Mouse (Mus musculus) kidney, embryonic 15.5 days (tissue): Measurements from ENCODE around the gene Stk32c. TPM values are rescaled to one million over a fixed set of nuclear protein-coding genes. Genes with fewer than 3 reads are reported as not detected.

Source experiments
- ATAC-seq: fragments of 200-750 bp; cut with Nextera tagmentation; replicated peaks from 2 replicates; pipeline ENCODE4 v1.8.0; 2017; ENCODE audit warnings: moderate TSS enrichment; ENCODE audit not compliant: low FRiP score
- H3K27ac ChIP-seq: fragments of 300-500 bp; sonication (generic); 2 replicates; pipeline ENCODE4 v1.5.1; 2015; ENCODE audit warnings: mild to moderate bottlenecking, inconsistent platforms
- H3K27me3 ChIP-seq: fragments of 300-500 bp; sonication (generic); 2 replicates; pipeline ENCODE4 v1.6.1; 2015; ENCODE audit warnings: inconsistent platforms
- H3K36me3 ChIP-seq: fragments of 300-500 bp; sonication (generic); 2 replicates; pipeline ENCODE4 v1.6.1; 2015; ENCODE audit warnings: inconsistent platforms
- H3K4me1 ChIP-seq: fragments of 300-500 bp; sonication (generic); 2 replicates; pipeline ENCODE4 v1.6.1; 2015; ENCODE audit warnings: inconsistent platforms
- H3K4me2 ChIP-seq: fragments of 300-500 bp; sonication (generic); 2 replicates; pipeline ENCODE4 v1.6.1; 2015; ENCODE audit warnings: moderate library complexity, mild to moderate bottlenecking, inconsistent platforms
- H3K4me3 ChIP-seq: fragments of 300-500 bp; sonication (generic); replicated peaks from 2 replicates; pipeline ENCODE4 v1.5.1; 2015; ENCODE audit warnings: mild to moderate bottlenecking, inconsistent platforms
- H3K9ac ChIP-seq: fragments of 300-500 bp; sonication (generic); 2 replicates; pipeline ENCODE4 v1.6.1; 2015; ENCODE audit warnings: mild to moderate bottlenecking, inconsistent platforms
- H3K9me3 ChIP-seq: fragments of 300-500 bp; sonication (generic); replicated peaks from 2 replicates; pipeline ENCODE4 v1.6.1; 2016; ENCODE audit warnings: inconsistent platforms
- WGBS: fragments of 180-500 bp; shearing (Covaris S2); methylation state at CpG from one replicate; pipeline ENCODE4 v1.1.7; 2015; ENCODE audit warnings: mixed read lengths; 5-methylcytosine and 5-hydroxymethylcytosine counted together
- polyA plus RNA-seq: library from polyadenylated mRNA; unstranded; fragments of >200 nt; fragmentation: Nextera tagmentation; extraction: Ambion mirVana; gene quantifications from 2 replicates; pipeline ENCODE4 v1.2.1, GENCODE M21; 2015

Stk32c gene
- polyA plus RNA-seq, 1 experiment from 2014 or later, result 0.16 TPM

DNA sequence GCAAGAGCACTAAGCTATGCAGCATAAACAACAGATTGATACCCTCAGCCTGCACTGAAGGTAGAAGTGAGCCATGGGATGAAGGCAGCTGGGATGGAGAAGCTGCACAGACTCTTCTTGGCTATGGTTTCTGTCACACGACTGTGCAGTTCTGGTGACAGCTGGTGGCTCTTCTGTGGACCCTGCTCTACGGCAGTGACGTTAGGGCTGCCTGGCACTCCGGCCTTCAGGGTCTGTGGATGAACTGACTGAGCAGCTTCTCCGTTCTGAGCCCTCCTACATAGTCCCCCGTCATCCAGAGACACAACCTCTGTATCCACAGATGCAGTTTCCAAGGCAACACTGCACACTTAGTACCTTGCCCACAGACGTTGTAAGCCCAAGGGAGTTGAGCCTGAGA is 86.6 kb downstream of the Stk32c start:
- Histone ChIP-seq H3K4me1 (peaks cover 13% of the 10 kb centered on the region), H3K27ac (no peak overlapping the region), H3K4me3 (no peak overlapping the region), H3K9ac (no peak overlapping the region), H3K36me3 (no peaks in the 10 kb centered on the region), H3K9me3 (no peaks in the 10 kb centered on the region), H3K4me2 (no peak overlapping the region), H3K27me3 (no peaks in the 10 kb centered on the region)
- WGBS, result 76% methylated on average over 7 of the region's 7 CpGs
- ATAC-seq, result no peak

DNA sequence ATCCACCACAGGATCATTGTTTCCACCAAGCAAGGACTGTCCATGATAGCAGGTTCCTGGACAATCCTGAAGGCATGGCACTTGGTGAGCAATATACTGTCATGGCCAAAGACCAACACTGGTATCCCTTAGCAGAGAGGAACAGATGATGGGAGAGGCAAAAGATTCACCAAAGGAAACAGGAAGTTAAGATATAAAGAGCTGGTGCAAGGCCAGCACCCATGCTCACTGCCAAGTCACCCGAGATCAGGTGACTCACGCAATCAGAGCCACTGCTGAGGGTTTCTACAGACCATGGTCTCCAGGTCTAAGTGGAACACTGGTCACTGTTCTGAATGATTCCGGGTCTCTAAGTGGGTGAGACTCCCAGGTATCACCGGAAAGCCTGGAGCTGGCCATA is 87.2 kb downstream of the Stk32c start:
- H3K9ac ChIP-seq, result no peak overlapping the region
- H3K36me3 ChIP-seq, result no peaks in the 10 kb centered on the region
- WGBS, result 86% methylated on average over 4 of the region's 4 CpGs
- ATAC-seq, result no peak
- no peaks in the 10 kb centered on the region for H3K27me3 ChIP-seq
- H3K4me1 ChIP-seq, result peaks cover 11% of the 10 kb centered on the region
- no peak overlapping the region for H3K4me3 ChIP-seq
- no peak overlapping the region for H3K4me2 ChIP-seq
- no peak overlapping the region for H3K27ac ChIP-seq
- no peaks in the 10 kb centered on the region for H3K9me3 ChIP-seq

DNA sequence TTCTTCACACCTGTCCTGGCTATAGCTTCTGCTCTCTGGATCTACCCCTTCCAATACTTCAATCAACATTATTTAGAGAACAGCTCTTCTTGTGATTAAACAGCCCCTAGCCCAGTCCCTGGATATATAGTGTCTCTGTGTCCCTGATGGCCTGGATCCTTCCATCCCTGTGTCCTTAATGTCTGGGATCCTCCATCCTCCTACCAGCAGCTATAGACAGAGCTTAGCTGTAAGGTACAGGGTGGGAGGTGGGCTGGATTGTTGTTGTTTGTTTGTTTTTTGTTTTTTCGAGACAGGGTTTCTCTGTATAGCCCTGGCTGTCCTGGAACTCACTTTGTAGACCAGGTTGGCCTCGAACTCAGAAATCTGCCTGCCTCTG is 93.3 kb downstream of the Stk32c start:
- no peak overlapping the region for H3K4me3 ChIP-seq
- H3K27me3 ChIP-seq, result no peaks in the 10 kb centered on the region
- no peak for ATAC-seq
- H3K27ac ChIP-seq, result no peak overlapping the region
- H3K36me3 ChIP-seq, result no peaks in the 10 kb centered on the region
- no peaks in the 10 kb centered on the region for H3K4me1 ChIP-seq
- H3K9ac ChIP-seq, result no peak overlapping the region
- H3K9me3 ChIP-seq, result no peaks in the 10 kb centered on the region
- H3K4me2 ChIP-seq, result no peak overlapping the region
- 59% methylated on average over 2 of the region's 2 CpGs for WGBS

DNA sequence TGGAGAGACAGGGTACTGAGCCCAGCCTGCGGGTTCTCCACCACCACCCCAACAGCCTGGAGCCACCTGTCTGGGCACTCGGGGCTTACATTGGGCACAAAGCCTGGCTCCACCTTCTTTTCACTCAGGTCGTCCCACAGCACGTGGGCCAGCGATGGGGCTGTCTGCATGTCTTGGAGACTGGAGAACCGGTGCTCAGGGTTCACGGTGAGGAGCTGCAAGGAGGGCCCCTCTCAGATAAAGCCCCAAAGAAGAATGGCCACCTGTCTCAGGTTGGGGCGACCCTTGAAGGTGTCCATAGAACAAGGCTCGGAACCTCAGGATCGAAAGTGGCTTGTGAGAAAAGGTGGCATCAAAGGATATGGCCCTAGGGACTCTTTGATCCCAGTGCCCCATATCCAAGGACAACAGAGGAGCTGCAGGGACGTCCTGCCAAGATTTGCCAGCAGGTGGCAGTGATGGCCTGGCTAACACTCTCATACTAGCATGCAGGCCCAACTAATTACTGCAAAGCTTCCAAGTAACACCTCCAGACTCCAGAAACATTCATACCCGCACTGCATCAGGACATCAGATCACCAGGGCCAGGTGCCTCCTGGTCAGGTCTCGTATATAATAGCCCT is 93.8 kb downstream of the Stk32c start:
- H3K9ac ChIP-seq, result no peak overlapping the region
- WGBS, result 44% methylated on average over 13 of the region's 13 CpGs
- peak; percentile 69; the same call in 1 of the 2 replicates for ATAC-seq
- no peaks in the 10 kb centered on the region for H3K4me1 ChIP-seq
- H3K36me3 ChIP-seq, result no peaks in the 10 kb centered on the region
- H3K27ac ChIP-seq, result no peak overlapping the region
- no peaks in the 10 kb centered on the region for H3K9me3 ChIP-seq
- no peak overlapping the region for H3K4me2 ChIP-seq
- no peaks in the 10 kb centered on the region for H3K27me3 ChIP-seq
- H3K4me3 ChIP-seq, result no peak overlapping the region

DNA sequence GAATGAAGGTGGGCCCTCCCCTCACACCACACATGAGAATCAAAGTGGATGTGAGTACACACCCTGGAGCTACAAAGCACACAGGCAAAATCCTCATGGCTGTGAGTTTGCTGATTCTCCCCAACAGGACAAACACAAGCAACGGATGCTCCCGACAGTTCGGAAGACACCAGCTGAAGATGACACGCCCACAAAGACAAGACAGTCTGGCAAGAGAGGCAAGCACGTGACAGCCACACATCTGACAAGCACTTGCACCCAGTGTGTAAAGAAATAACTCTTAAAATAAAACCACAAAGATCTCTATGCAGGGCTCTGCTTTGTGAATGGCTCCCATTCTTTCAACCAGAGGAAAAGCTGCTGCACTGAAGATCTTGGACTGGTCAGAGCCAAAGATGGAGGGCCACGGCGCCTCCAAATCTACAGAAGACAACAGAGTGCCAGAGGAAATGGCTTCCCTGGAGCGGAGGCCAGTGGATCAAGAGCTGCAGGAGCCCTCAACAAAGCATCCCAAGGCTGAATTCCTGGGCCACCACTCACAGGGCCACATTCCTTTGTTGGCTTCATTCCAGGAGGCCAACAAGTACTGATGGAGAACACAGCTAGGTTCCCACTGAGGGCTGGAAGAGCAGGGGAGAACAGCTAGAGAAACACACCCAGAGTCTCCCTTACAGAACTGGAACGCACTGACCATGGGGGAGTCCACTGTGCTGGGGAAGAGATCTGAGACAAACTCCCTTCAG is 105.0 kb downstream of the Stk32c start:
- 83% methylated on average over 9 of the region's 9 CpGs for WGBS
- no peak for ATAC-seq
- Histone ChIP-seq H3K4me3 (no peak overlapping the region), H3K27me3 (no peaks in the 10 kb centered on the region), H3K27ac (no peak overlapping the region), H3K4me1 (no peaks in the 10 kb centered on the region), H3K9ac (no peak overlapping the region), H3K36me3 (no peaks in the 10 kb centered on the region), H3K4me2 (no peak overlapping the region), H3K9me3 (no peaks in the 10 kb centered on the region)

DNA sequence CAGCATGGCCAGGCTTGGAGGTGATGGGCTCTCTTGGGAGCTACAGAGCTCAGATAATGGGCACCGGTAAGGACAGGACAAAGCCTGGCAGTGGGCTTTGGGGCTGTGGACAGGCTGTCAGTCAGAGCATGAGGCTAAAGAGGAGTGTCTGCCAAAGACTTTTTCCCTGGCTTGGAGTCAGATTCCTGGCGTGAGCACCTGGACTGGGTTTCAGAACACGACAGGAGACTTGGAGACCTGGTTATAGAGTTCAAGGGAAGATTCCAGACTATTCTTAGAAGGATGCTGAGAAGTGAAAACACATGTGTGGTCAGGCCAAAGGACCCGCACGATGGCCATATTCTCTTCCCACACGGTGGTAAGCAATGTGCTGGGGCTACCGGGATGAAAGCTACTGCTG is 107.4 kb downstream of the Stk32c start:
- H3K27ac ChIP-seq, result no peak overlapping the region
- H3K9ac ChIP-seq, result no peak overlapping the region
- H3K4me3 ChIP-seq, result no peak overlapping the region
- no peaks in the 10 kb centered on the region for H3K9me3 ChIP-seq
- H3K27me3 ChIP-seq, result no peaks in the 10 kb centered on the region
- no peaks in the 10 kb centered on the region for H3K4me1 ChIP-seq
- H3K36me3 ChIP-seq, result no peaks in the 10 kb centered on the region
- ATAC-seq, result no peak
- H3K4me2 ChIP-seq, result no peak overlapping the region
- WGBS, result 92% methylated on average over 7 of the region's 7 CpGs

DNA sequence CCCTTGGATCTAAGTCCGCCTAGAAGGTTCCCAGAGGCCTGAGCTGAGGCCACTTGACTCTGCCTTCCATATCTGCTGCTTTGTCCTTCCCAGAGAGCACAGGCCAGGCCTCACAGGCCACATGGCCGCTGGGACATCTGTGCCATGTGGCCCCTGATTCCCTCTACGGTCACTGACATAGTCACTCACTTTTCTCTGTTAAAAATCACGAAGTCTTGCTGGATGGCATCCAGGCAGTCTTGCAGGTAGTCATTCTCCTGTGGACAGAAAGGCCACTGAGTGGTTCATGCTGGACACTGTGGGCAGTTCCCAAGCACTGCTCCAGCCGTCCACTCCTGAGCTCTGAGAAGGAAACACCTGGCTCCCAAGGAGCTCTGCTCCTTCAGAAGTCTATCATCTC is 108.0 kb downstream of the Stk32c start:
- 78% methylated on average over 5 of the region's 5 CpGs for WGBS
- Histone ChIP-seq H3K36me3 (no peaks in the 10 kb centered on the region), H3K9me3 (no peaks in the 10 kb centered on the region), H3K9ac (no peak overlapping the region), H3K27ac (no peak overlapping the region), H3K4me1 (no peaks in the 10 kb centered on the region), H3K4me3 (no peak overlapping the region), H3K4me2 (no peak overlapping the region), H3K27me3 (no peaks in the 10 kb centered on the region)
- no peak for ATAC-seq

DNA sequence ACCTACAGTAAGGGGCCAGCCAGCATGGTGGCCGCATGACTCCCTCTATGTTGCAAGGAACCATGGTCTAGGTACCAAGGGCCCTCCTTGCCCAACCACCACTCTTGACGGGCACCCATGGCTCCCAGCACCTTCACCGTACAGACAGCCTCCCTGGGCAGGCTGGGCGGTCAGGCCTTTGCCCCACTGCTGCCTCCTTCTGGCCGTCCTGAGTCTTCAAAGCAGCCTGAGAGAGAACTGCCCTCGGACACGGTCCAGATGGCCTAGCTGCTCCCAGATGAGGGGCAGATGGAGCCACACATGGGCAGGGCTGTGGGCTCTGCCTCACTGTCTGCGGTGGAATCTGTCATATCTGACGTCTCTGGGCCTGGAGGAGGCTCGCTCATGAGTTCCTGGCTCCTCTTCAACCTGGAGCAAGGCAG is 109.1 kb downstream of the Stk32c start:
- no peak overlapping the region for H3K4me3 ChIP-seq
- H3K9me3 ChIP-seq, result no peaks in the 10 kb centered on the region
- H3K27ac ChIP-seq, result no peak overlapping the region
- H3K36me3 ChIP-seq, result no peaks in the 10 kb centered on the region
- no peak overlapping the region for H3K9ac ChIP-seq
- no peaks in the 10 kb centered on the region for H3K4me1 ChIP-seq
- H3K27me3 ChIP-seq, result no peaks in the 10 kb centered on the region
- WGBS, result 60% methylated on average over 10 of the region's 10 CpGs
- no peak overlapping the region for H3K4me2 ChIP-seq
- no peak for ATAC-seq

DNA sequence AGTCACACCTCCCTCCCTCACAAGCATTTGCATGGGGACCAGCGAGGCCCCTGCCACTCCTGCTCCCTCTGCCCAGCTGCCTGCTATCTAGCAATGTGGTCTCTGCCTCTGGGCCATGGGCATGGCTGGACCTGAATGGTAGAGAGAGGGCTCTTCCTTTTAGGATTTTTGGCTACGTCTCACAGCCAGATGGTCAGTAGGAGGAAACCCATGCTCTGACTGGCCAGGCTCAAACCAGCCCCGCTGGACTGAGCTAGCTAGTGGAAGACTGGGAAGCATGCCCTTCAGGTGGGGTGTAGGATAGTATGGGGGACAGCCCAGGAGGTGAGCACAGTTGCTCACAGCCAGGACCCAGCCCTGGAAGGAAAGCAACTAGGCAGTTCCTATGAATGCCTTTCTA is 111.3 kb downstream of the Stk32c start:
- no peak overlapping the region for H3K4me3 ChIP-seq
- no peak overlapping the region for H3K9ac ChIP-seq
- H3K4me1 ChIP-seq, result no peaks in the 10 kb centered on the region
- ATAC-seq, result no peak
- H3K27me3 ChIP-seq, result no peaks in the 10 kb centered on the region
- H3K9me3 ChIP-seq, result no peaks in the 10 kb centered on the region
- H3K36me3 ChIP-seq, result no peaks in the 10 kb centered on the region
- 71% methylated on average over 3 of the region's 3 CpGs for WGBS
- no peak overlapping the region for H3K27ac ChIP-seq
- H3K4me2 ChIP-seq, result no peak overlapping the region

DNA sequence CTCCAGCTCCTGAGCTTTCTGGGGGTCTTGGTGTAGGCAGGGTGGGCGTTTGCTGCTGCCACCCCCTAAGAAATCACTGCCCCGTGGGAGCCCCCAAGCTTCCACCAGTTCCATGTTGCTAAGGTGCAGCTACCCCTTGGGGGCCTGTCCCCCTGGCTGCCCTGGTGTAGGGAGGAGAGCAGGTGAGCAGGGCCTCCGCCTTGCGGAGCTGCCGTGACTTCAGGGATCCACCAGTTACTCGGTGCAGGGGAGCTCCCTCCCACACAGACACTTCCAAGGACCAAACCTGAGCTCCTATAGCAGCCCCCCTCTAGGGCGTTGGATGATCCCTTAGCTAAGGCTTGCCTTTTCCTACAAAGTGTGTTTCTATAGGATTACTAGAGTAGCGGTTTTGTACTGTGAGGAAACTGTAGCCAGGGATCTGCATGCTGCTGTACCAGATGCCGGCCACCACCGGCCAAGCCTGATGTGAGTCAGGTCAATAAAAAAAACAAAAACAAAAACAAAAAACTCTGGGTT is 111.8 kb downstream of the Stk32c start:
- WGBS, result 66% methylated on average over 10 of the region's 10 CpGs
- Histone ChIP-seq H3K4me1 (no peaks in the 10 kb centered on the region), H3K9ac (no peak overlapping the region), H3K4me3 (no peak overlapping the region), H3K27ac (no peak overlapping the region), H3K36me3 (no peaks in the 10 kb centered on the region), H3K4me2 (no peak overlapping the region), H3K27me3 (no peaks in the 10 kb centered on the region), H3K9me3 (no peaks in the 10 kb centered on the region)
- ATAC-seq, result no peak

DNA sequence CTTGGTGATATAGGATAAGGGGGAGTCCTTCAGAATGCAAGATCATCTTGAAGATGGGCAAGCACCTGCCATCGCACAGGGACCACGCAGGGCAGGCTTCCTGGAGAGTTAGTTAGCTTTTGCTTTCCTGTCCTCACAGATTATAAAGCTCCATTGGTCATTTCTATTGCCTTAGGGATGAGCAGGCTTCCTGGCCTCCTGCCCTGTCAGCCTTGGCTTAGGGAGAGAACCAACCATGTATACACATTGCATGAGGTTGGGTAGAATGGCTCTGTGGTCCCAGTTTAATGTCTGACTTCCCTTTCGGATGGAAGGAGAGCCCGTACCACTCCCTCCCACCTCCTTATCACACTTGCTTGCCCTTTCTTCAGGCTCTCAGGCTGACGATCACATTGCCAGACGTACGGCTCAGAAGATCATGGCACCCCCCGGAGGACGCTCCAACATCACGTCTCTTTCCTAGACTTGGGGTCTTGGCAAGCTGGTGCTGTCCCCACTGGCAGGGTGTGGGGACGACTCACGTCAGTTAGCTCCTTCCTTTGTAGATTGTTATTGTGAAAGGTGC is 112.5 kb downstream of the Stk32c start:
- Histone ChIP-seq H3K4me2 (no peak overlapping the region), H3K27ac (no peak overlapping the region), H3K9me3 (no peaks in the 10 kb centered on the region), H3K36me3 (no peaks in the 10 kb centered on the region), H3K4me3 (no peak overlapping the region), H3K9ac (no peak overlapping the region), H3K4me1 (no peaks in the 10 kb centered on the region), H3K27me3 (no peaks in the 10 kb centered on the region)
- ATAC-seq, result no peak
- 82% methylated on average over 12 of the region's 12 CpGs for WGBS

DNA sequence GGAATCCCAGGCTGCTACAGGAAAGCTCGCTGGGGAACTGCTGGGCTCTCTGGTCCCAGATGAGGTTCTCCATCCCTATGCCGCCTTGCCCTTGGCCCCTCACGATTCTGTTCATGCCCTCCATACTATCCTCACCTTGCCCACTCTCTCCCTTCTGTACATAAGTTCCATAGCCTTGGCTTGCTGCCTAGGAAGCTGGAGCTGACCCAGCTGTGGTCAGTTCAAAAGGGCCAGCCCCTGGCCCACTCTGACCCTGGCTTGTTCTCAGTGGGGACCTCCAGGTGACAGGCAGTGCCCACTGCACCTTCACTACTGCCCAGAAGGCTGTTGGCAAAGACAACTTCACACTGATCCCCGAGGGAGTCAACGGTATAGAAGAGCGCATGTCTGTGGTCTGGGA is 116.7 kb downstream of the Stk32c start:
- Histone ChIP-seq H3K27ac (no peak overlapping the region), H3K27me3 (no peaks in the 10 kb centered on the region), H3K9me3 (no peaks in the 10 kb centered on the region), H3K36me3 (peaks cover 3% of the 10 kb centered on the region; the same call in 1 of the 2 replicates), H3K4me3 (no peak overlapping the region), H3K9ac (no peak overlapping the region), H3K4me1 (no peaks in the 10 kb centered on the region), H3K4me2 (no peak overlapping the region)
- WGBS, result 90% methylated on average over 6 of the region's 6 CpGs
- no peak for ATAC-seq
